Mouse (Mus musculus) forebrain, embryonic 15.5 days (tissue): Measurements from ENCODE around the gene 1700022I11Rik. TPM values are rescaled to one million over a fixed set of nuclear protein-coding genes. Genes with fewer than 3 reads are reported as not detected.

Source experiments
- ATAC-seq: fragments of 200-750 bp; cut with Nextera tagmentation; replicated peaks from 2 replicates; pipeline ENCODE4 v1.8.0; 2017; ENCODE audit warnings: mild to moderate bottlenecking, moderate TSS enrichment, moderate library complexity
- H3K27ac ChIP-seq: fragments of 300-500 bp; sonication (generic); replicated peaks from 2 replicates; pipeline ENCODE4 v1.5.1; 2015; ENCODE audit warnings: mild to moderate bottlenecking, inconsistent platforms
- H3K27me3 ChIP-seq: fragments of 300-500 bp; sonication (generic); 2 replicates; pipeline ENCODE4 v1.6.1; 2015; ENCODE audit warnings: inconsistent platforms
- H3K36me3 ChIP-seq: fragments of 300-500 bp; sonication (generic); 2 replicates; pipeline ENCODE4 v1.6.1; 2015; ENCODE audit warnings: mild to moderate bottlenecking, inconsistent platforms
- H3K4me1 ChIP-seq: fragments of 300-500 bp; sonication (generic); 2 replicates; pipeline ENCODE4 v1.6.1; 2015; ENCODE audit warnings: inconsistent platforms
- H3K4me2 ChIP-seq: fragments of 300-500 bp; sonication (generic); replicated peaks from 2 replicates; pipeline ENCODE4 v1.6.1; 2015; ENCODE audit warnings: mild to moderate bottlenecking, inconsistent platforms
- H3K4me3 ChIP-seq: fragments of 300-500 bp; sonication (generic); 2 replicates; pipeline ENCODE4 v1.5.1; 2015; ENCODE audit warnings: mild to moderate bottlenecking, inconsistent platforms
- H3K9ac ChIP-seq: fragments of 300-500 bp; sonication (generic); replicated peaks from 2 replicates; pipeline ENCODE4 v1.6.1; 2015; ENCODE audit warnings: mild to moderate bottlenecking, inconsistent platforms
- H3K9me3 ChIP-seq: fragments of 300-500 bp; sonication (generic); 2 replicates; pipeline ENCODE4 v1.6.1; 2016; ENCODE audit warnings: inconsistent platforms
- WGBS: fragments of 180-500 bp; shearing (Covaris S2); methylation state at CpG from one replicate; pipeline ENCODE4 v1.1.7; 2015; ENCODE audit warnings: mixed read lengths; 5-methylcytosine and 5-hydroxymethylcytosine counted together
- polyA plus RNA-seq: library from polyadenylated mRNA; unstranded; fragments of >200 nt; fragmentation: Nextera tagmentation; extraction: Ambion mirVana; gene quantifications from 2 replicates; pipeline ENCODE4 v1.2.1, GENCODE M21; 2015

Gene 1700022I11Rik
- polyA plus RNA-seq, 1 experiment from 2014 or later = 0.41 TPM

GRCm38 (mm10) chr4:43010161-43011038 lies 41.0 kb downstream of the 1700022I11Rik start, which contains the start of gene Fancg:
Gene Fancg (minus strand): TSS chr4:43010506.
- 1% methylated on average over 37 of the region's 37 CpGs for WGBS
- peak; percentile 95 for ATAC-seq
- H3K4me3 ChIP-seq = peak within 1 kb of the TSS; percentile 70
- H3K9ac ChIP-seq = peak within 1 kb of the TSS; percentile 61
- H3K9me3 ChIP-seq = no peaks in the 10 kb centered on the region
- H3K4me2 ChIP-seq = peak within 1 kb of the TSS; percentile 80
- H3K4me1 ChIP-seq = peaks cover 15% of the 10 kb centered on the region
- peak within 1 kb of the TSS; percentile 65 for H3K27ac ChIP-seq
- no peaks in the 10 kb centered on the region for H3K36me3 ChIP-seq
- H3K27me3 ChIP-seq = no peaks in the 10 kb centered on the region

DNA sequence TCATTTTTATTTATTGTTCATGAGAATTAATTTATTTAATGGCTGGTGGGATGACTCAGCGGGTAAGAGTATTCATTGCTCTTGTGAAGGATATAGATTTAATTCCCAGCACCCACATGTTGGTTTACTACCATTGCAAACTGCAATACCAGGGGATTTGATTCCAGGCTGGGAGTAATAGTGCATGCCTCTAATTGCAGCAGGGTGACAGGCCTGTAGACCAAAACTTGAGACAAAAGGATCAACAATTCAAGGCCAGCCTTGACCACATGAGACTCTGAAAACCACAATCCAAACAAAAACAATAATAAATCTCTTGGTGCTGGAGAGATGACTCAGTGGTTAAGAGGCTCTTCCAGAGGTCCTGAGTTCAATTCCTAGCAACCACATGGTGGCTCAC lies 42.7 kb downstream of the 1700022I11Rik start:
- 100% methylated on average over 1 of the region's 1 CpGs for WGBS
- Histone ChIP-seq H3K4me2 (no peak overlapping the region), H3K4me3 (no peak overlapping the region), H3K36me3 (peaks cover 4% of the 10 kb centered on the region; the same call in 1 of the 2 replicates), H3K9me3 (no peaks in the 10 kb centered on the region), H3K4me1 (peaks cover 15% of the 10 kb centered on the region), H3K9ac (no peak overlapping the region), H3K27me3 (no peaks in the 10 kb centered on the region), H3K27ac (no peak overlapping the region)
- no peak for ATAC-seq

DNA sequence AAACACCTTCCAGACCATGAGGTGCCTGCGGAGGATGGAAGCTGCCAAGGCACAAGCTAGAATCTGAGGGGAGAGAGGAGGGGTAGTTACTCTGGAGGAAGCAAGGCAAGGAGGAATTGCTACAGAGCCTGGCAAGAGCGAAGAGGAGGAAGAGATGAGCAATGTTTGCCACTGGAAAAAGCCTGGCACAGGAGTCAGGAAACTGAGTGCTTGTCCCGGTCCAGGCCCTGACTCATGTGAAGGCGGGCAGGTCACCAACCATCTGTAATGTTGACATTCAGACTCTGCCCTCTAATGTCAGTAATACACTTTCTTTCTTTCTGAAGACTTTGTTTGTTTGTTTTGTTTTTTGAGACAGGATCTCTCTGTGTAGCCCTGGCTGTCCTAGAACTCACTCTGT lies 48.8 kb downstream of the 1700022I11Rik start:
- no peak overlapping the region for H3K9ac ChIP-seq
- no peak overlapping the region for H3K4me3 ChIP-seq
- no peak overlapping the region for H3K4me2 ChIP-seq
- H3K4me1 ChIP-seq = no peaks in the 10 kb centered on the region
- H3K27ac ChIP-seq = no peak overlapping the region
- peaks cover 53% of the 10 kb centered on the region for H3K36me3 ChIP-seq
- H3K9me3 ChIP-seq = no peaks in the 10 kb centered on the region
- ATAC-seq = no peak
- no peaks in the 10 kb centered on the region for H3K27me3 ChIP-seq
- 93% methylated on average over 4 of the region's 4 CpGs for WGBS

DNA sequence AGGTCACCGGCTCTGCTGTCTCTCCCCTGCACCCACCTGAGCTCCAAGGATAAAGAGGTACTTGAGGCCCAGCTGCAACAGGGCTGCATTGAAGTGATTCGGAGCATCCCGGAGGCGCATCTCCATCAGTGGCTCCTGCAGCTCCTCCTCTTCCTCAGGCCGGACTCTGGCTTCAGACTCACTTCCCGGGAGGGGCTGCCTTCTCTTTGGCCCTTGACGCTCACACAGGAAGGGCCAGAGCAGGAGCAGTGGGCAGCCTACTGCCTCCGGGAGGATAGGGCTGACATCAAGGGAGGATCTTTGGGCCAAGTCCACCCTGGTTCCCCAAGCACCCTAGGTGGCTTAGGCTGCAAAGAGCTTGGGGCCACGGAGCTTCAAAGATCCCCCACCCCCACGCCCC lies 49.8 kb downstream of the 1700022I11Rik start:
- peaks cover 5% of the 10 kb centered on the region for H3K4me1 ChIP-seq
- no peak overlapping the region for H3K4me2 ChIP-seq
- H3K27ac ChIP-seq = no peak overlapping the region
- H3K27me3 ChIP-seq = no peaks in the 10 kb centered on the region
- no peak for ATAC-seq
- H3K36me3 ChIP-seq = peaks cover 53% of the 10 kb centered on the region
- H3K9me3 ChIP-seq = no peaks in the 10 kb centered on the region
- H3K9ac ChIP-seq = no peak overlapping the region
- H3K4me3 ChIP-seq = no peak overlapping the region
- 92% methylated on average over 9 of the region's 10 CpGs for WGBS

DNA sequence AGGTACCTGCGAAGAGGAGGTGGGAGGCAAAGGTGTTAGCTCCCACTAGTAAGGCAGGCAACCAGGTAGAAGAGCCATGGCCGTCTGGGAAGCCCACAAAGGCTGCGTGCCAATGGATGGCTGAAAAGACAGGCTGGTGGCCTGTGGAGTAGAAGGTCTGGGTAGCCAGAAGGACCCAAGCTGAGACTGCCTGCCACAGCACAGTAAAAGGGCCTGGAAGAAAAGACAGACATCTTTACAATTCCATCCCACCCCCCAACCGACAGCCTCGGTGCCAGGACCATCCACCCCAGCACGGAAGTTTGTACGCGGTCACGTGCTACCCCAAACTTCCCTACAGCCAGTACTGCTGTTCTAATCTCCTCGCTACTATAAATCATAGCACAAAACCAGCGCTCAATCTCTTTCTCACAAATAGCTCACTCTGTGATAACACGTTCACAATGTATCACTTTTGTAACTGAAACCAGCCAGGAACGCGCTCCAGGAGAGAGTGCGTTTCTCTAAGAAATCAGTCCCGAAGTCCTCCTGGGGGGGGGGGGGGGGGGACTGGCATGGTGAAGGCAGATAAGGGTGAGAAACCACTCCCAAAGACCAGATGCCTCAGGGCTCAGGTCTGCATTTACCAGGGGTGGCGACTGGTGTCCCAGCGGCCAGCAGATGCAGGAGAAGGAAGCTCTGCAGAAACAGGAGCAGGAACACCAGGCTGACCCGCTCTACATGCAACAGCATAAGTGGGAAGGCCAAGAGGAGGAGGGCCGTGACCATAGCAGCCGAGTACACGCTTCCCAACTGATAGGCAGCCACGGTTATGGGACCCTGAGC lies 50.4 kb downstream of the 1700022I11Rik start:
- no peak for ATAC-seq
- H3K27ac ChIP-seq = no peak overlapping the region
- no peak overlapping the region for H3K9ac ChIP-seq
- H3K36me3 ChIP-seq = peaks cover 53% of the 10 kb centered on the region
- H3K27me3 ChIP-seq = no peaks in the 10 kb centered on the region
- H3K9me3 ChIP-seq = no peaks in the 10 kb centered on the region
- no peak overlapping the region for H3K4me3 ChIP-seq
- peaks cover 12% of the 10 kb centered on the region for H3K4me1 ChIP-seq
- WGBS = 93% methylated on average over 23 of the region's 23 CpGs
- no peak overlapping the region for H3K4me2 ChIP-seq

DNA sequence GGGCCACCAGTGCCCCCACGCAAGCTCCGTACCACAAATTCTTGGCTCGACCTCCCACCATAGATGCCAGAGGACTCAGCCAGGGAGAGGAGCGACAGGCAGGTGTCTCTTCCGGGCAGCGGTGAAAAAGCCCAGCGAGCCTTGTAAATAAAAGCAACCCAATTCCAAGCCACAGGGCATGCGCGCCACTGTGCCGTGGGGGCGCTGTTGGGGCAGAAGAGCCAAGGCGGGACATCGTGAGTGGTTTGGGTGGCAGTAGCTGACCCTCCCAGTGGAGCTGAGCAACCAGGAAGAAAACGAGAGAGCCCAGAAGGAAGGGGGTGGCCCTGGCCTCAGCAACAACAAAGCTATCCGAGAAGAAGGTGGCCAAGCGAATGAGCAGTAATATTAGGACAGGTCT lies 51.5 kb downstream of the 1700022I11Rik start:
- ATAC-seq = no peak
- H3K4me1 ChIP-seq = peaks cover 15% of the 10 kb centered on the region
- H3K27ac ChIP-seq = no peak overlapping the region
- peaks cover 53% of the 10 kb centered on the region for H3K36me3 ChIP-seq
- H3K4me3 ChIP-seq = no peak overlapping the region
- no peak overlapping the region for H3K9ac ChIP-seq
- H3K4me2 ChIP-seq = no peak overlapping the region
- H3K9me3 ChIP-seq = no peaks in the 10 kb centered on the region
- H3K27me3 ChIP-seq = no peaks in the 10 kb centered on the region
- 87% methylated on average over 16 of the region's 16 CpGs for WGBS

DNA sequence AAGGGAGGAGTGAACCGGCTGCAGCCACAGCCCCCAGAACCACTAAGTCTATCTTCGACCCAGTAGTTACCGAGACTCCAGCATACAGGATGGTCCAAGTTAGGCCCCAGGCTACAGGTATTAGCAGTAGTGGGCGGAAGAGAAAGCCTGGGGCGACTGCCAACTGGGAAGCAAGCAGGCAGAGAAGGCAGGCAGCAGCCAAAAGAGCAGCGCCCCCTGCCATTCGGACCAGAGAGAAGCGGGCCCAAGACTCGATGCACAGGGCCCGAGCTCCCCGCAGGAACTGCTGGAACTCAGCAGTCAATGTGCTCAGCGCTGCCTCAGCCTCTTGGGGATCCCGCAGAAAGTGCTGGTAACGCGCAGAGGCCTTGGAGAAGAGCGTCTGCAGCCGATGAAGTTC lies 51.9 kb downstream of the 1700022I11Rik start:
- no peak for ATAC-seq
- H3K9ac ChIP-seq = no peak overlapping the region
- no peak overlapping the region for H3K27ac ChIP-seq
- H3K4me2 ChIP-seq = no peak overlapping the region
- 71% methylated on average over 17 of the region's 17 CpGs for WGBS
- no peaks in the 10 kb centered on the region for H3K9me3 ChIP-seq
- peaks cover 53% of the 10 kb centered on the region for H3K36me3 ChIP-seq
- no peaks in the 10 kb centered on the region for H3K27me3 ChIP-seq
- H3K4me1 ChIP-seq = peaks cover 15% of the 10 kb centered on the region
- H3K4me3 ChIP-seq = no peak overlapping the region

- Histone ChIP-seq H3K36me3 (peaks cover 54% of the 10 kb centered on the region), H3K27ac (peak overlapping the region; percentile 90)
- ATAC-seq = no peak; the same call in 1 of the 2 replicates
Measured at GRCm38 (mm10) chr4:43024673-43025072, 55.3 kb downstream of the 1700022I11Rik start.

GRCm38 (mm10) chr4:43025084-43025960 lies 55.9 kb downstream of the 1700022I11Rik start, which contains the start of gene Pigo:
Gene Pigo (minus strand): TSS chr4:43025819.
- WGBS = 8% methylated on average over 42 of the region's 42 CpGs
- H3K9ac ChIP-seq = peak within 1 kb of the TSS; percentile 48
- peaks cover 22% of the 10 kb centered on the region for H3K4me1 ChIP-seq
- peak; percentile 95 for ATAC-seq
- no peaks in the 10 kb centered on the region for H3K9me3 ChIP-seq
- peak within 1 kb of the TSS; percentile 57 for H3K4me3 ChIP-seq
- H3K36me3 ChIP-seq = peaks cover 54% of the 10 kb centered on the region
- H3K4me2 ChIP-seq = peak within 1 kb of the TSS; percentile 59
- no peaks in the 10 kb centered on the region for H3K27me3 ChIP-seq
- H3K27ac ChIP-seq = peak within 1 kb of the TSS; percentile 90

More at GRCm38 (mm10) chr4:43024673-43025072, 55.3 kb downstream of the 1700022I11Rik start:
- H3K27me3 ChIP-seq = no peaks in the 10 kb centered on the region
- peak overlapping the region; percentile 59 for H3K4me2 ChIP-seq
- peak overlapping the region; percentile 57 for H3K4me3 ChIP-seq
- H3K9ac ChIP-seq = peak overlapping the region; percentile 48
- H3K4me1 ChIP-seq = peaks cover 16% of the 10 kb centered on the region
- 83% methylated on average over 14 of the region's 14 CpGs for WGBS
- H3K9me3 ChIP-seq = no peaks in the 10 kb centered on the region

GRCm38 (mm10) chr4:43029121-43029520 lies 59.7 kb downstream of the 1700022I11Rik start:
- H3K27ac ChIP-seq = no peak overlapping the region
- H3K9me3 ChIP-seq = no peaks in the 10 kb centered on the region
- no peak overlapping the region for H3K4me3 ChIP-seq
- no peaks in the 10 kb centered on the region for H3K27me3 ChIP-seq
- H3K36me3 ChIP-seq = peaks cover 47% of the 10 kb centered on the region
- peaks cover 31% of the 10 kb centered on the region for H3K4me1 ChIP-seq
- WGBS = 94% methylated on average over 7 of the region's 7 CpGs
- no peak for ATAC-seq
- H3K9ac ChIP-seq = no peak overlapping the region
- no peak overlapping the region for H3K4me2 ChIP-seq

- Histone ChIP-seq H3K27me3 (no peaks in the 10 kb centered on the region), H3K9me3 (no peaks in the 10 kb centered on the region), H3K4me2 (peak overlapping the region; percentile 71), H3K9ac (no peak overlapping the region), H3K27ac (no peak overlapping the region), H3K36me3 (peaks cover 53% of the 10 kb centered on the region), H3K4me1 (peaks cover 25% of the 10 kb centered on the region), H3K4me3 (no peak overlapping the region)
- WGBS = 95% methylated on average over 9 of the region's 9 CpGs
- ATAC-seq = no peak
Measured at GRCm38 (mm10) chr4:43029749-43030148, 60.3 kb downstream of the 1700022I11Rik start.
